Mouse (Mus musculus) neural tube, embryonic 10.5 days (tissue): ENCODE measurements at regions not wholly inside any gene's neighbourhood (a gene's known extent, or its start where the extent isn't known, plus 50 kb on each side); places are given as distances from the start of the nearest gene placed in this dataset.
"Not testable (repeated sequence)": the region's sequence is repeated elsewhere in the genome, so short reads cannot be mapped to it uniquely, and the experiment has no call there.

Source experiments
- DNase-seq: peaks from one replicate; pipeline ENCODE4 v3.0.0-alpha.2; 2017; ENCODE audit warnings: low spot score; ENCODE audit errors: extremely low spot score

- not testable (repeated sequence) for DNase-seq
Observed at GRCm38 (mm10) chr3:8005684-8006083, 1385.4 kb upstream of the 1700008P02Rik start.

DNA sequence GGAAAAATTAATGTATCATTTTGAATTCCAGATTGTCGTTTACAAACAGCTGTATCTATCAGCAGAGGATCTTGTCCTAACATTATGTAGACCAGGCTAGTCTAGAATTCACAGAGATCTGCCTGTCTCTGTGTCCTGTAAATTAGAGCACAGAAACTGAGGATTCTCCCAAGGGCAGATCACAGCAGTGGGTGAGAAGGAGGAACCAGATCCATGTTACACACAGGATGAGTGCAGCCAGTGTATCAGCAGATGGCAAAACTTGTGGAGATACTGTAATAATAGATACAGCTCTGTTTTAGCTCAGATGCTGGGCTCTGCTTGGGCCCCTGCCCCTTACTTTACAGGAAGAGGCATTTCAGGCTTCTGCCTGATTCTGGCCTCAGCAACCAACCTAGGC is 1384.0 kb upstream of the 1700008P02Rik start:
- DNase-seq, result no peak

DNA sequence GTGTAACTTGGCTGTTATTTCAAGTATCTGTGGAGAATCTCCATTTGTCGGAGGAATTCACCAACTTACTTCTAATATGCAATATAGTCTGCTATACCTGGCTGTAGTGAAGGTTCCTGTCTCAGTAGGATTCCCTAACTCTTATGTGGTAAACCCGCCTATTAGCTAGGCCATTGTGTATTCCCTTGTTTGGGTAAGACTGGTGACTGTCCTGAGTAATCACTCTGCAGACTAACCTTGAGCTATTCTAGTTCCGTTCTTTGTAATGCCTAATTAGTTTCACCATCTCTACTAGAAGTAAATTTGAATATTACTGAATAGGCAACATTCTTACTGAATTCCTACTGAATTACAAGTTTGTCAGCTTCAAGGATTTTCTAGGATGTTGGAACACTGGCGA is 1380.8 kb upstream of the 1700008P02Rik start:
- DNase-seq, result no peak

DNA sequence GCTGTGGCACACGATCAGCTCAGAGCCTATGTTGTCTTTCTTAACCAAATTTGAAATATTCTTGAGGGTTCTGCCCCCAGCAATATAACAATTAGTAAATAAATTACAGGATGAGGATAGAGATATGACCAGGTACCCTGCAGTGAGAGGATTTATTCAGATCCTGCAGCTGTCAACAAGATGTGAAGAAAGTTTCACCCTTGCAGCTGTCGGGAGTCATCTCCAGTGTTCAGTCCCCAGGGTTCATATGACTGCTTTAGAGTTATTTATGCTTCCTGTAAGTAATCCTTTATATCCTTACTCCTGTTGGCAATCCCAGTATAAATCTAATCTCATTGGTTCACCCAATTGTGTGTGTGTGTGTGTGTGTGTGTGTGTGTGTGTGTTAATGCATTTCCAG is 1372.1 kb upstream of the 1700008P02Rik start:
- no peak for DNase-seq

GRCm38 (mm10) chr3:7973287-7973686 is 1353.0 kb upstream of the 1700008P02Rik start:
- no peak for DNase-seq

DNA sequence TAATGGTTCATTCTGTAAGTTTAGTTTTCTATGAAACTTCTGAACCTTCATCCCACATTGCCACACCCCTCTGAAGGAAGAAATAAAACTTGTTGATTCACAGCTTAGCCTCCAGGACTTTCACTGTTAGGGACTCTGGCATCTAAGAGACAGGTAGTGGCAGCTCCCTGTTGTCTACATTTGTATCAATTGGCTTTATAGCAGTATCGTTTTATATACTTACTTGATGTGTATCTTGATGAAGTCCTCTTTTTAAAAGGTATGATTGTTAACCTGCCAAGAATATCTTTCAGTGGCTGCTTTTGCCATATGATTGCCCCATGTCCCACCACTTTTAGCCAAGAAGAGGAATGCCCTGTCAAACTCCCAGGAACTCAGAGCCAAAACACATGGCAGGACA is 1333.7 kb upstream of the 1700008P02Rik start:
- DNase-seq, result no peak

GRCm38 (mm10) chr3:7943646-7944381 is 1323.6 kb upstream of the 1700008P02Rik start:
- no peak for DNase-seq
